Mouse (Mus musculus): Measurements from ENCODE around the gene Usp29.
A peak's percentile ranks its signal among the peaks of the same experiment; 100 is the strongest.

Usp29 gene

DNA sequence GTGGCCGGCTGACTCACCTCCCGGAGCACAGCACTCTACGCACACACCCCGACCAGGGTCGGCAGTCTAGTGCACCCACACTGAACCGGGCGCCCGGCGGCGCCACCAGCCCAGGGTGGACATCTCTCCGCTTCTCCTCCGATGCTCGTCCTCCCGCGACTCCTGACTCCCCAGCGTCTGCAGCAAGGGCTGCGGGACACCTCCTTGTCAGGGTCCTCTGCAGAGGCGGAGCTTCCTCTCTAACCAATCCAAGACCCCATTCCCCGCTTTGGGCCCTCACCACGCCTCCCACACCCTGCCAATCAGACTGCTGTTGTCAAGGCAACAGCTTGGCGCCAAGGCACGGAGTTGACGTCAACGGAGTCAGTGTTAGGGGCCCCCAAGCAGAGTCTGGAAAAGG lies at the start of gene Usp29, which contains the start of gene Peg3:
Gene Usp29, plus strand, starts transcription at position 338 of the 400 bp plus-strand sequence.
Gene Peg3, minus strand, starts transcription at position 191 of the 400 bp plus-strand sequence.
- DNase-seq (ENCODE audit: extremely low read depth, low read depth, low spot score) = no peak

DNA sequence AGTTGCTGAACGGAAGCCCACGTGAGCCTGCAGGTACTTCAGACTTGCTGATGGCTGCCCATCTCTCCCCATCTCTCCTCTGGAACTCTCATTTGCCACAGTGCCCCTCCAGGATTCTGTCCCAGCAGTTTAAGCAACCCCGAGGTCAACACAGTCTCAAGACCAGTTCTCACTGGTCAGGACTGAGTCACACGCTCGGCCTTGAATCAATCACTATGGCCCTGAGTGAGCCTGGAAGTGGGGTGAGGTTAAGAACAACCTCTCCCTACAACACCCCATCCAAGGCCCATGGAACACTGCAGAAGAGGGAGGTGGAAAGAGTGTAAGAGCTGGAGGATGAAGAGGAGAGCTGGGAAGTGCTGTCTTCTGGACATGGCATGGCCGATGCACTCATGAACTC lies 44.9 kb upstream of the Usp29 start:
- DNase-seq (ENCODE audit: extremely low read depth, low read depth, low spot score) = no peak

DNA sequence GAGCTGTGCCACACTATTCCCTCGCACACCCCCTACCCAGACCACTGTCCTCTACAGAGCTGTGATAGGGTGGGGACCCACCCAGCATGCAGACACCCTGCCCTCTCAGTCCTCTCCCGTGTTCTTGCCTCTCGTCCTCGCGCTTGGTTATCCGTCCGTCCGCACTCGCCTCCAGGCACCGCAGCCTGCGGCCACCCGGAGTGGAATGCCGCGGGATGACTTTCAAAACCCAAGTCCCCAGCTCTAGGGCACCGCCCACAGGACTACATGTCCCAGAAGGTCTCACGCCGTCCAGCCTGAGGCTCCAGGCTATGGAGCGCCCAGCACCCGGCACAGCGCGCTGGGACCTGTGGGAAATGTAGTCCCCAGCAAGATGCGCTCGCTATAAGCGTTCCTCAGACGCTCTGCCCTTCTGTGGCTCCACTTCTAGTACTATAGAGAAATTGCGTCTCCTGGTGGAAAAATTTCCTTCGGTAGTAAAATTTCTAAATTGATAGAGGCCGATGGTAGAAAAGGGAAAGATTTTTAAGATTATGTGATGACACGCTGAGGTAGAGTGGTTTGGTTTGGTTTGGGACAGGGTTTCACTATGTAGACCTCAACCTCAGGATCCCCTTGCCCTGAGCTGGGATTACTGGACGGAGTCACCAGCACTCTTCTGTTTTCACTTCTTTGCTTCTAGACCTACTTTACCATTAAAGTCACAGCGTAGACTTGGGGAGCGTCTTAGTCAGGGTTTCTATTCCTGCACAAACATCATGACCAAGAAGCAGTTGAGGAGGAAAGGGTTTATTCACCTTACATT lies 33.9 kb upstream of the Usp29 start, which contains the start of gene Zim1:
Gene Zim1, minus strand, starts transcription at position 210 of the 805 bp plus-strand sequence.
- DNase-seq (ENCODE audit: extremely low read depth, low read depth, low spot score) = peak; percentile 16

DNA sequence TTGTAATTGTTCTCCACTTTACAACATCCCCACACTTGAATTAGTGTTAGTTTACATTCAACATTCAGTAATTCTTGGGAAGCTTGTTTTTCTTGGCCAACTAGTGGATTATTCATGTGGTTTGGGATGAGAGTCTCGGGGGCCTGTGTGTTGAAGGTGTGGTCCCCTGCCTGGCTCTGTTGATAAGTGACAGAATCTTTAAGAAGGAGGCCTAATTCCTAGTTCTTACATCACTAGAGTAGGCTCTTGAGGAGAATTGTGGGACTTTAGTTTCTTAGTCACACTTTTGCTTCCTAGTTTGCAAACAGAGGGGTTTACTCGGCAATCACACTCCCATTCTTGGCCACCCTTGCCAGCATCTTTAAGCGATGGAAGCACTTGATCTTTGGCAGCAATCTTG lies 31.1 kb upstream of the Usp29 start:
- DNase-seq (ENCODE audit: extremely low read depth, low read depth, low spot score) = no peak

DNA sequence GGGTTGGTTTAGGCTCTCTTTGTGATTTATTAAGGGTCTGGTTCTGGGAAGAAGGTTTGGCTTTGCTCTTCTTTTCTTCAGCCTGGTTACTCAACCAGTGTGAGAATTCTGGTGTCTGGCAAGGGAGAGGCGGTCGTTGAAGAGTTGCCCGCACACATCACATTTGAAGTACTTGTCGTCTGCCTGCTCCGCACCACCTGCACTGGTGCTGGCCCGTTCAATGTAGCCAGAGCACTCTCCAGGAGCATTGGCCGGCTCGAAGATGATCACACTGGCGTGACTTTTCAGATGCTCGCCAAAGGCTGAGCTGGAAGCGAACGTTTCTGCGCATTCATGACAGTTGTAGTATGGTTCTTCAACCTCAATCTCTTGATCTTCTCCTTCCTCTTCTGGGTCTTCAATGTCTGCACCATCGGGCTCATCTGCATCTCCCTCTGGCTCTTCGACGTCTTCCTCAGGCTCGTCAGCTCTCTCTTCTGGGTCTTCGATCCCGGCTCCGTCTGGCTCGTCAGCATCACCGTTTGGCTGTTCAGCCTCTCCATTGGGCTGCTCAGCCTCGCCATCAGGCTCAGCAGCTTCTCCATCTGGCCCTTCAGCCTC lies 22.9 kb upstream of the Usp29 start:
- no peak for DNase-seq (ENCODE audit: extremely low read depth, low read depth, low spot score)

DNA sequence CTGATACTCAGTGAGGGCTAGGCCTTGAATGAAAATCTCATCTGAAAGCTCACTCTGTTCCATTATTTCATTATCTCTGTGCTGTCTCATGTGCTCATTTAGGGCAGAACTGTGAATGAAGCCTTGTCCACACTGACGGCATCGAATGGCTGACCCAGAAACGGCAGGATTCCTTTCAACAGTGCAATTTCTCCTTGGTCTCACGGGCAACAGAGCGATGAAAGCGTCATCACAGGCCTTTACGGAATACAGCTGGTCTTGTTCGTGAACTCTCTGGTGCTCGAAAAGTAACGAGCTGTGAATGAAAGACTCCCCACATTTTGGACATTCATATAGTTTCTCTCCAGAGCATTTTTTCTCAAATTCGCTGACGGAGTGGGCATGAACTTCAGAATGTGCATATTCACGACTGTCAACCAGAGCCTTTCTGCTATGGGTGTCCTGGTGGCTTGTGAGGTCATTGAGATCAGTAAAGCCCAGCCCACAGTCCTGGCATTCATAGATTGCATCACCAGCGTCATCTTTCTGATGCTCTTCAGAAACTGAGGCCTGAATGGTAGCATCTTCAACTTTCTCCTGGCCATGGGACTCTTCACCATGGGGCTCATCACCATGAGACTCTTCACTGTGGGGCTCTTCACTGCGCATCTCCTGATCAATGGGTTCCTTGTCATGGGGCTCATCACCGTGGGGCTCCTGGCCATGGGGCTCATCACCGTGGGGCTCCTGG lies 21.8 kb upstream of the Usp29 start:
- no peak for DNase-seq (ENCODE audit: extremely low read depth, low read depth, low spot score)

DNA sequence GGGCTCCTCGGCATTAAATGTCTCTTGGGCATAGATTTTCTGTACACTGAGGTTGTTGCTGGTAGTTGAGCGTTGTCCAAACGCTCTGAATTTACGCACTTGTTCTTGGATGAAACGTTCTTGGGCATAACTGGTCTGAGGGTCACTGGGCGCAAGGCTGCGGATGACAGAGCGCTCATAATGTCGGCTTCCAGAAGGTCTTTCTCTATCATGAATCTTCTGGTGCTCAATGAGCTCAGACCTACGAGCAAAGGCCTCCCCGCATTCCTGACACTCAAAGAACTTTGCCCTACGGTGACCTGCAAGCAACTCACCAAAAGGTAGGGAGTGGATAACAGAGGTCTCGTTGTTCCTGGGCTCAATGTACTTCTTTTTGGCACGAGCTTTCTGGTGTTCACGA lies 21.0 kb upstream of the Usp29 start:
- DNase-seq (ENCODE audit: extremely low read depth, low read depth, low spot score) = no peak

DNA sequence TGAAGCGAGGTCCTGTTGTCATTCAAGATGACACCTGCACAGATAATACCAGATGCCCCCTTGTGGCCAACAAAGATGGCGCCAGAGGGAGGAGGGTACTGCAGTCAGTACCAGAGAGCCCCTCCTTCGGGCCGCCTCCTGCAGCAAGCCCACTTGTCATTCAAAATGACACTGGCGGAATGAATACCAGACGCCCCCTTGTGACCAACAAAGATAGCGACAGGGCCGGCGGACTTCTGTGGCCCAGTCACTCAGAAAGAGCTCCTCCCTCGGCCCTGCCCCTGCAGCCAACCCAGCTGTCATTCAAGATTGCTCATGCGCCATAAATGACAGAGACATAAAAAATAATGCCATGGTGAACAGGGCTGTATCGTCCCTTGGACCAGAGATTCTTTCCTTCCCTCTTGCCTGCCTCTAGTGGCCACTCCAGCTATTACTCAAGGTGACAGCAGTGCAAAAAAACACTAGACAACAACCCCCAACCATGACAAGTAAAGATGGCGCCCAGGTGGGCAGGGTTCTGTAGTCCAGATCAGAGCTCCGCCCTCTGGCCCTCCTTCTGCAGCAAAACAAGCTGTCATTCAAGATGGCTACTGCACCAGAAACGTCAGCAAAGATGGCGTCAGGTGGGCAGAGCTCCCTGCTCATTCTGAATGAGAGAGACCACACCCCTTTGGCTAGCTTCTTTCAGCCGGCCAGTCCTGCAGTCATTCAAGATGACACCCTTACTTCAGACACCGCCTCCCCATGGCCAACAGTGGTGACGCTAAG lies 2.8 kb upstream of the Usp29 start:
- DNase-seq (ENCODE audit: extremely low read depth, low read depth, low spot score) = peak; percentile 66

DNA sequence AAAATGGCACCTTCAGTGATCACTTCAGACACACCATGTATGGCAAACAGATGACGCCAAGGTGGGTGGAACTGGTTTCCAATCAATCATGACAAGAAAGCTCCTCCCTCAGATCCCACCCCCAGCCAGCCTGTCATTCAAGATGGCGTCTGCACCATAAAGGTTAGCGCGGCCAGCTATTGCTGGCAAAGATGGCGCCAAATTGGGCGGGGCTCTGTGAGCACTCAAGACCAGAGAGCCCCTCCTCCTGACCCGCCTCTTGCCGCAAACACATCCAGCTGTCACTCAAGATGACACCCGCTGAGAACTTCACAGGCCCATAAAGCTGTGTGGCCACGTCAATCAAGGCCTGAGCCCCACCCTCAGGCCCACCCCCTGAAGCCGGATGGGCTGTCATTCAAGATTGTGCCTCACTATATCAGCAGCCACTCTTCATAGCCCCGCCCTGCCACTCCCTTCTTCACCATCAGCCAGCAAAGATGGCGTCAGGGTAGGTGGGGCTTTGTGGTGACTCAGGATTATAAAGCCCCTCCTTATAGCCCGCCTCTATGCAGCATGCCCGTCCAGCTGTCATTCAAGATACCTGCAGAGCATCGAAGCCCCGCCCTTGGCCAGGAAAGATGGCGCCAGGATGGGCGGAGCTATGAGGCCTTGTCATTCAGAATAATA lies 2.0 kb upstream of the Usp29 start:
- peak; percentile 92 for DNase-seq (ENCODE audit: extremely low read depth, low read depth, low spot score)

DNA sequence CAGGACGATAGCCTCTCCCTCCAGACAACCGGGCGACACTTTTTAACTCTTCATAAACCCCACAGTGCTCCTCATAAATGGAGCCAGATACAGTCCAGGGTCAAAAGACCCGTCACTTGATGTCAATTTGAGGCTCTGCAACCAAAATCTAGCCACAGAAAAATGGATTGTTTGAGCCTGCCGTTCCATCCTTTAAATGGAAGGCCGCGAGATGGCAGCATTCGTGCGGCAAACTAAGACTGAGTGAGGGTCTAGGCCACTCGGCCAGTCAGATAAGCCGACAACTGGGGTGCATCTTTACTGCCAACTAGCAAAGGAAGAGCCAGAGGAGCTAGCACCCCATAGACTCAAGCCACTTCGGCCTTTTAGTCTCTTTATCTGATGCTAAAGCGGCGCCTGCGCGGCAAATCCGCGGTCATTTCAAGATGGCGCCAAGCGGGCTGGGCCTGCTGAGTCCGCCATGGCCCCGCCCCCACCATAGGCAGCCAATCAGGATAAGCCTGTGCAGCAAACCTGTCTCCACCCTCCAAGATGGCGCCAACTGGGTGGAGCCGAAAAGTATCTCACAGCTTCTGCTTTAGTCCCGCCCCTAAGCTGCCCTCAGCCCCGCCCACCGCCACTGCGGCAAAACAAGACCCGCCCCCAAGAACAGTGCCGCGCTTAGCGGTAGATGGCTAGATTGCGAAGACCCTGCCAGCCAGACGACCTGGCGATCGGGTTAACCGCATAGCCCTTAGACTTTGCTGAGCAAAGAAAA lies 1.1 kb upstream of the Usp29 start:
- DNase-seq (ENCODE audit: extremely low read depth, low read depth, low spot score) = peak; percentile 52

DNA sequence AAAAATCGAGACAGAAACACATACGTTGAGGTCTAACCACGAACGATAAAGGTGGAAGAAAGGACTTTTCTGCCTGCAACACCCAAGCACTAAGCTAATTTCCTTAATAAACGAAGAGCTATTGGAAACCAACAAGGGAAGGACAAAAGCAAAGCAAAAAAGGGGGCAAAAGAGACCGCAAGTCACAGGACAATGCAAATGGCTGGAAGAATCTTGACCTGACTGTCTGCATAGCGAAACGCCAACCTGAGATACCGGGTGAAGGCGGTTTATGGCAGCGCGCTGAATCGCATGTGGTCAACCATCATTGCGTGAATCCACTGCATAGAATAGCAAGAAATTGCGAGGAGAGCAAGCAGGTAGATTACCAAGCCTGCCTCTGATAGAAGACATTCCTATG lies 423 bp downstream of the Usp29 start:
- DNase-seq (ENCODE audit: extremely low read depth, low read depth, low spot score) = no peak

DNA sequence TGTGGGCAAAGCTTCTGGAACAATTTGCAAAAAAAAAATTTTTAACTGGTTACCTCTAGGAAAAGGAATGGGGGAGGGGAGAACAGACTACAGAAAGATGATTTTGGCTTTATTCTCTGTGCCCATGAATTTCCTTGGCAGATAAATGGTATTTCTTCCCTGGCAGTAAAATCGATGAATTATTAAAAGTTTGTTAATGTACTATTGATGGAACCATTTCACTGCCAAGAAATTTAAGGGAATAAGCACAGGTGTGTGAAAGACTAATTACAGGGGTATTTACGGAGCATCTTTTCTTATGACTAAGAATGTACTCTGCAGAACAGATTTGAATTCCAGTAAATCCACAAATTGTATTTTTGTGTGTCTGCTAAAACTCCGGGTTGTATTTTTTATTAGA lies 995 bp downstream of the Usp29 start:
- DNase-seq (ENCODE audit: extremely low read depth, low read depth, low spot score) = no peak

DNA sequence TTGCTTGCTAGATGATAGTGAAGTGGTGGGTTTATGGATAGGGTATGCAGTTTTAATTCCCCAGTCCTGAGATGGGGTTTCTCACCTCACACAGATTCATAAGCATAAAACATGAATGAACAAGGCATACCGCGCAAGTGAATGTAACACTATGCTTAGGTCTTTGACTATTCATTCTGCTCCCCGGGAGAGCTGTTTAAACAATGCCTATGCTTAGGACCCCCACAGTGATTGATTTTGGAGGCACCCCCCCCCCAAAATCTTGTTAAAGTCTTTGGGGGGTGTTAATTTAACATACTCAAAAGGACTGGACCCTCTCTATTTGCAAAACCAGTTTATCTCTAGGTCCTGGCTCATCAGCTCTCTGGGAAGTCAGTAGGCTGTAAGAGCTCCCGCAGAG lies 1.6 kb downstream of the Usp29 start:
- no peak for DNase-seq (ENCODE audit: extremely low read depth, low read depth, low spot score)

DNA sequence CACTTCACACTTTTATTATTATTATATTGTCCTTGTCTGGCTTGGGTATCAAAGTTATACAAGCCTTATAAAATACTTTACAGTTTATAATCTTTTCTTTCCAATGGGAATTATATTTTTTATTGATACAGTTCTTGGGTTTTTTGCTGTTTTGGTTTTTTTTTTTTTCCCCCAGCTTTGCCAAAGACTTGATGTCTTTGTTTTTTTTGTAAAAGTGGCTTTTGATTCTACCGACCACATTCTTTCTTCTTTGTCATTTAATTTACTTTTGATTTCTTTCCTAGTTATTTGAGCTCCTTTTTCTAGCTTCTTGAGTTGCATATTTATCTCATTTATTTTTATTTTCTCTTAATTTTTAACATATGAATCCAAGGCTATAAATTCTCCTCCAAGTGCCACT lies 5.7 kb downstream of the Usp29 start:
- no peak for DNase-seq (ENCODE audit: extremely low read depth, low read depth, low spot score)

DNA sequence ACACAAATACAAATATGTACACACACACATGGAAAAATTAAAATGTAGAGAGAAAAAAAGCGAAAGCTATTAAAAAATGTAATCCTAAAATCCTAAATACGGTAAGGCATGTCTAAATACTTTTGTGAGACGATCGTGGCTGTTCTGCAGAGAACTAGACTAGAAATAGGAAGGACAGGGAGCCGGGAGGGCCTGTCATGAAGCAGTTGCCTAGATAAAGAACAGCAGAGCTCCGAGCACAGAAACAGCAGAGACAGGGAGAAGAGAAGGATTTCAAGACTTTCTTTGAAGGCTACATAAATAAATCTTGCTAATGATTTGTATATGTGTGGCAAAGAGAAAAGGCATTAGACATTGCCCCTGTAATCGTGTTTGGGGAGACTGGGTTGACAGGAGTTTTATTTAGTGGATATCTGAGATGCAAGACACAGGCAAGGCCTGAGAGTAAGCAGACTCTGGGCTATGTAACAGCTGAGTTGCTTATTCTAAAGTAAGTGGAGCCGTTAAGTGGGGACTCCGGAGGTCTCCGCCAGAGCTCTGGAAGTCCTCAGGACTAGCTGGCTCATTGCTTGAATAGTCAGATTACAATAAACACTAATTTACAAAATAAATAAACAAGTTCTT lies 14.0 kb downstream of the Usp29 start:
- DNase-seq (ENCODE audit: extremely low read depth, low read depth, low spot score) = no peak

DNA sequence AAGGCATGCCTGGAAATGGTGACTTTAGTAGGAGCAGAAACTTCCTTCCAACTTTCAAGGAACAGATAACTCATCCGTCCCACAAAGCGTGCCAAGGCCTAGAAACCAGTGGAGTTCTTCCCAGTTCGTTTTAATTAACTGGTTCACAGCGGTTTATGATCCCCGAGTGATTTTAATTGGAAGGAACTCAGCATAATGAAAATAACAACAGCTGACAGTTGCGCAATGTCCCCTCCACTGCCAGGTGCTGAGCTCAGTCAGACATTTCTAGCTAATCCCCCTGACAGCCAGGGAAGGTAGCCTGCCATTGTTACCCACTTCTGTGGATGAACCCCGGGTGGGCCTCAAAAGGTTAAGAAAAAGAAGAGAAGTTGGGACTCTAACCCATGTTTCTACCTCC lies 18.8 kb downstream of the Usp29 start:
- DNase-seq (ENCODE audit: extremely low read depth, low read depth, low spot score) = peak; percentile 47

DNA sequence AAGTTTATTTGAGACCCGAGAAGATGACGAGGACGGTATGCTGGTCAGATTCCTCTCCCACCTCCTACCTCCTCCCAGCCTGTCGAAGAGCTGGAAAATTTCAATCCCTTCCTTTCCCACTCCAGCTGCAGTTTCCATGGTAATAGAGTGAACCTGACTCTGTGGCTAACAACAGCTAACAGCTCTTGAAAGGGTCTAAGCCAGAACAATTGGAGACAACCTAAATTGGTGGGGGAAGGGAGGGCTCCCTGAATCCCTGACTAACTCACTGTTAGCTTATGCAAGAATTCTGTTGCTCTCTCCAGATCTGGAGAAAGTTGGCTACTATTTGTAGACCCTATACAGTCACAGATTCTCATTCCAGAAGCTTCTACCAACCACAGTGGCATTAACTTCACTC lies 23.1 kb downstream of the Usp29 start:
- no peak for DNase-seq (ENCODE audit: extremely low read depth, low read depth, low spot score)

DNA sequence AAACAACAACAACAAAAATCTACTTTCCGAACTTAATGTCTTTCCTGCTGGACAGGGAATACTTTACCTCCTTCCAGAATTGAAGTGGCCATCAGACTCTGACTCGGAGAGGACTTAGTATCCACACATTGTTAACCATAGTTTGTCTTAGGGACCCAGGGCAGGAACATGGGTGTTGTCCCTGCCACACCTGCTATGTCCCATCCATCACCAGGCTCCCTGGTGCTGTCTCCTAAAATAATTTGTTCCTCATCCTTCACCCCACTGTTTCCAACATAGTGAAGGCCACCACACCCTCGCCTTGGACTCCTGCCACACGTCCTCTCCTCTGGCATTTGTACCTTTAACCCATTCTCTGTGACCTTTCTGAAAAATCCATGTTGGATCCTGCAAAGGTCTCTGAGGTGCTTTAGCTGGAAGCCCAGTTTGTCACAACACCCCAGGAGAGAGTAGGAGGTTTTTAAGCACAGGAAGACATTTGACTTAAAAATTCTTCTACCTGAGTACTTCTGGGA lies 26.5 kb downstream of the Usp29 start:
- no peak for DNase-seq (ENCODE audit: extremely low read depth, low read depth, low spot score)

DNA sequence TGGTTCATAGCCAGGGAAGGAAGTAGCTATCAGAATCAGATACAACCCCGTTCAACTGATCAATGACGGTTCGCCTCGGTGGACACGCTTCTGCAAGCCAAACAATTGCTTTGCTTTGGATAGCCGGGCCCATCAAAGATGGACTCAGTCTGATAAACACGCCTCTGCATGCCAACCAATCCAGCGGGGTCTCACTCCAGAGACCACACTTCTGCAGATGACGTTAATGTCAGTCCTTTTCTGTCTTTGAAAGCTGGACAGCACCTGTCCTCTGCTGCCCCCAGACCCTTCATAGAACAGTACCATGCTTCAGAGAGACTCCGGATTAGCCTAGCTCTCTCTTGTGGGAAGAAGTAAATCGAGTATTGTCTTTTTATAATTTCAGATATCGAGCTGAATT lies 29.3 kb downstream of the Usp29 start:
- no peak for DNase-seq (ENCODE audit: extremely low read depth, low read depth, low spot score)

All from fat pad, adult 2 months (tissue).